Mouse (Mus musculus): ENCODE results near the gene St7l. TPM values are rescaled to one million over a fixed set of nuclear protein-coding genes. Genes with fewer than 3 reads are reported as not detected.

The St7l gene
- polyA plus RNA-seq, 1 experiment, result 4.8 TPM

DNA sequence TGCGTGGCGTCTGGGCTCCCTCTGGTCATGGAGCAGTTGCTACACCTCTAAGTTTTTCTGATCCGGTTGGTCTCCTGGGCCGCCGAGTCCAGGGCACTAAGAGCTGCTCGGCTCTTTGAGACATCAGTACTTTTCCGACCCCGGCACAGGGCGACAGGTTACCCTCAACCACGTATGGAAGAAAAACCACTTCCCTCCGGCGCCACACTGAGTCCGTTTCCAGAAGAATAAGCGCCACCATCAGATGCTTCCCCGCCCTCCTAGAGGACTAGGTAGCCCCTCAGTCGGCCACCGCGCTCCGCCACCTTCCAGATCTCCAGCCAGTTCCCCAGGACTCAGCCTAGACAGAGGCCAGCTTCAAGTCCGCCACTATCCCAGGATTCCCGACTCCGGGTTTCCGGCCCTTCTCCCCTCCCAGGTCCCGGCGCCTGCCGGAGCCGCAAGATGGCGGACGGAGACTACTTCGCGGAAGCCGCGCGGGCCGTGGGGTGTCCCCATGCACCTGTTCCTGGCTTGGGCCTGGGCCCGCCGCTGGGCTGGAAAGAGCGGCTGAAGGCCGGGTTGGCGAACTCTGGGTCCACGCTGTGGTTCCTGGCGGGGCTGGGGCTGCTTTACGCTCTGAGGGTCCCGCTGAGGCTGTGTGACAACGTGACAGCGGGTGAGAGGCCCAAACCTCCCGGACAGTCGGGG, 991 bp downstream of the St7l start:
- no peak for TF ChIP-seq GATA1 (IDR thresholded peaks at IDR 0.05; ENCODE audit: low read length)

DNA sequence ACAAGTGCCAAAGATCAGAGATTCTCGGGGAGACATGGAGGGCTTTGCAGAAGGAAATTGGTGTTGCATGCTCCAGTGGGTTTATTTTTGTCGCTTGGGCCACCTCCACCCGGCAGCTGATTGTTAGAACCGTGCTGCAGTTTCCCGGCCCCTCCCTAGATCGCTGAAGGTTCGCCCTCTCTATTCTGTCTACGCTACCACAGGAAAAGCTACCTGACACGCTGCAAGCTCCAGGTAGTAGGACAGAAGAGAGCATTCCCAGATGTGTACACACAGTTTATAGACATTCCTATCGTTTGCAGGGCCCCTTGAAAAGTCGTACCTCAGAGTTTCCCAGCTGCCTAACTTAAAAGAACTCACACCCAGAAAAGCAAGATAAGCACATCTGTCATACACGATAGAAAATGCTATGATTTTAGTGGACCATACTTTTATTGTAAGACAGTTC, 1.6 kb downstream of the St7l start:
- TF ChIP-seq GATA1 (IDR thresholded peaks at IDR 0.05; ENCODE audit: low read length), result no peak

DNA sequence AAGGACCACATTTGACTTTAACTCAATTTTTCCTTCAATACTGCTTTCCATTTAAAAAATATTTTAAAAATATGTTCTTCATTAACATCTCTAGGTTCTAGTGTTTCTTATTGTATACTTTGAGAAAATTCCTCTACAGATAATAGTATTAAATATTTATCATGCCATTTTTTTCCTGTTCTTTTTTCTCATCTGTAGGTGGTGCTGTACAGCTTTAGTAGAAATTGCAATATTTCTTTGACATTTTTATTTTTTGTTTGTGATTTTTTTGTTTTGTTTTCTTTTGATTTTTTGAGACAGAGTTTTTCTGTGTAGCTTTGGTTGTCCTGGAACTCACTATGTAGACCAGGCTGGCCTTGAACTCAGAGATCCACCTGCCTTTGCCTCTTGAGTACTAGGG, 5.8 kb downstream of the St7l start:
- no peak for TF ChIP-seq GATA1 (IDR thresholded peaks at IDR 0.05; ENCODE audit: low read length)

DNA sequence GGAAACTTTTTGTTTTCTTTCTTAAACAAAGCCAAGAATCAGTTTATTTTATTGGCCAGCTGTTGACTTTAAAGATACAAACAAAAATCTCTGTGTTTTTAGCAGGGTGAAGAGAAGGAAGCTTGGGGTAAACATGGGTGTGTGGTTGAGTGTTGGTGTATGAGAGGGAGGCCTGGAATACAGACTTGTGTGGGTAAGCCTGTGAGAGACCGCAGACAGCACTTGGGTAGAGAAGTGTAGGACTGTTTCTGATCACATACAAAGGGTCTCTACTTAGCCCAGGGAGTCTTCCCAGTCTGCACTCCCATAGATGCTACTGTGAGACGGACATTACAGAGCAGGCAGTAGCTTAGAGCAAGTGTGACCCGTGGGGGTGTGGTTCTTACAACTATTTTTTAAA, 24.8 kb downstream of the St7l start:
- TF ChIP-seq GATA1 (IDR thresholded peaks at IDR 0.05; ENCODE audit: low read length), result no peak

DNA sequence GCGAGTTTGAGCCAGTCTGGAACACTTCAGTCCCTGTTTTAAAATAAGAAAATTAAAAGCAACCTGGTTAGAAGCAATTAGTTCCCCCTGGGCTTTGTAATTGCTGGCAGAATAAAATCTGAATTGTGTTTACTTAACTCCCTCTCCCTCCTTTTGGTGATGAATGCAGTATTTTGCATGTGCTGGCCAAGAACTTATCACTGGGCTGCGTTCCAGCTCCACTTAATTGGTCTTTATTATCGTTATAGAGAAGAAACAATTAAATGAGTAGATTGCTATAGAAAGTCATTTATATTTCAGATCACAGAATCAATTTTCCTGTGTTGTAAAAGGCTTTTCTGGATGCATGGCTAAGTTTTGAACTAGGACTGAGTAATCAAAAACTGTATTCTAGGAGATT, 32.3 kb downstream of the St7l start:
- no peak for TF ChIP-seq GATA1 (IDR thresholded peaks at IDR 0.05; ENCODE audit: low read length)

DNA sequence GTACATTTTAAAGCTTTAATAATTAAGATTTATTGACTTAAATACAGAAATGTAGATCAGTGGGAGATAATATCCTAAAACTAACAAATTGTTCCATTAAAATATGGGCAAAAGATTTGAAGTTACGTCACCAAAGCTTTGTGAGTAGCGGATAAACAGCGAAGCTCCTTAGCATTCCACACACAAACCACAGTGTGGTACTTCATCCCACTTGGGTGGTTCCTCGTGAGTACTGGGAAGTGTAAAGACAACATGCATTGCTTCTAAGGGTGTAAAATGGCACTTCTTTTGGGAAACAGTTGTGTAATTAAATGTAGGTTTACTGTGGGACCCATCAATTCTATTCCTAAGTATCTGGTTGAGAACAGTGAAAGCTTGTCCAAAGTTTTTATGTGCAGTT, 37.3 kb downstream of the St7l start:
- TF ChIP-seq GATA1 (IDR thresholded peaks at IDR 0.05; ENCODE audit: low read length), result no peak

DNA sequence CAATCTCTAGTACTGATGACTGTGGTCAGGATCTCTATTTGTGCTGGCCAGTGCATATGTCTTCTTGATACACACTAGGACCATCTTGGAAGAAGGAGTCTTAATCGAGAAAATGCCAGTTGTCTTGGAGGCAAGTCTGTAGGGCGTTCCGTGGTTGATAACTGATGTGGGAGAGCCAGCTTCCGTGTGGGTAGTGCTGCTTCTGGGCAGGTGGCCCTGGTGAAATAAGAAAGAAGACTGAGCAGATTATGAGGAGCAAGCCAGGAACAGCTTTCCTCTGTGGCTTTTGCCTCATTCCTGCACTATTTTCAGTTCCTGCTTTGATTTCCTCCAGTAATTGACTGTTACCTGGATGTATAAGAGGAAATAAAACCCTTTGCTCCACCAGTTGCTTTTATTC, 41.6 kb downstream of the St7l start:
- no peak for TF ChIP-seq GATA1 (IDR thresholded peaks at IDR 0.05; ENCODE audit: low read length)

DNA sequence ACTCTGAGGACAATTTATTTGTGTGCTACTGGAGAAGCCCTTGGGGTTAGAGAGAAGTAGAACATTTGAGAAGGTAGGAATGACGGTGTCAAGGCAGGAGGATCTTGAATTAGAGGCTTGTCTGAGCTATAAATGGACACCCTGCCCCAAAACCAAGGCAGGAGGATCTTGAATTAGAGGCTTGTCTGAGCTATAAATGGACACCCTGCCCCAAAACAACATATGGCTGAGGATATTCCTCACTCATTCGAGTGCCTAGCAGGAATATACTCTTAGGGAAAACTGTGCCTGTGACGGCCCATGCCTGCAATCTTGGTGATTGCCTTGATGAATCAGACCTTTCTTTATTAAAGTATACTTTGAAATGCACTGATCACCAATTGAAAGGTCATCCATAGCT, 42.2 kb downstream of the St7l start:
- no peak for TF ChIP-seq GATA1 (IDR thresholded peaks at IDR 0.05; ENCODE audit: low read length)

DNA sequence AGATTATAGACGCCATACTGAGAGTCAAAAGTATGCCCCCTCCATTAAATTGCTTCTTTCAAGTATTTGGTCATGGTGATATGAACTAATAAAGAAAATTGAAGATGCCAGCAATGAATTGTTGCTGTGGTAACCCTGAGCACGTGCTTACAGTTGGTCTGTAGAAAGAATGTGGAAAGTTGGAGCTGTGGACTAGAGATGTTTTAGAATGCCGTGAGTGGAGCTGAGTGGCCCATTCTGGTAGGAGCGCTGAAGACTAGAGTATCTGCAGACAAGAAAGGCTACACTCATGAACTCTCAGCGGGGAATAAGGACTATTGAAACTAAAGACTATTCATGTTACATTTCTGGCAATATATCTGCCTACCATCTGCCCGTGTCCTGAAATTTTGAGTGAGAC, 45.4 kb downstream of the St7l start:
- no peak for TF ChIP-seq GATA1 (IDR thresholded peaks at IDR 0.05; ENCODE audit: low read length)

DNA sequence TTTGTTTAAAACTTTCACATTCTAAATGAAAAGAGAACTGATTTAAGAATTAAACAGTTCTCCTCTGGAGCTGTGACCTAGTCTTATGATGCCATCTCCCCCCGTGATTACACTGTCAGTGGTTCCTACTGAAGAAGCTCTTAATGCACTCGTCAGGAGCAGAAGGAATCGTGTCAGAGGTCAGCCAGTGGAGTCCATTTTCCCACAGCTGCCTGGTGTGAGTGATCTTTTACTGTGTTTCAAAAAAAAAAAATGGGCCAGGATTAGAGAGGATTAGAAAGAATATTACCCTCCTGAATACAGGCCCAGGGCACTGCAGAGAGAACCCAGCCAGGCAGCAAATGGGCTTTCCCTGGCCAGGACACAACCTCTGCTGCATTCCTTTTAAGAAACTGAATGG, 51.2 kb downstream of the St7l start:
- no peak for TF ChIP-seq GATA1 (IDR thresholded peaks at IDR 0.05; ENCODE audit: low read length)

DNA sequence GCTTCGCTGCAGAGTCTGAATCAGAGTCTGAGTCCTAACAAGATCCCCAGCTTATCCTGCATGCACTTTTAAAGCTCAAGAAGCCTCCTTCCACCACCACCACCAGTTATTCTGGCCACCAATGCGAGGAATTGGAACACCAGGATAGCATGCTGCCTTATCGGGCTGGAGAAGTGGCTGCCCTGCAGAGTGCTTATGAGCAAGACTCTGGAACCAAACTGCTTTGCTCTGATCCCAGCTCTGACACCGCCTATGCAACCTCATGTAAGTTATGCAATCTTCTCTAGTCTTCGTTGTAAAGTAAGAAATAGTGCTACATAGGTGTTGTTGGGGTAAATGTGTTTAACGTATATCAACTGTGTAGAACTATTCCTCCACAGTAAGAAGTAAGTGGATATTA, 65.6 kb downstream of the St7l start:
- TF ChIP-seq GATA1 (IDR thresholded peaks at IDR 0.05; ENCODE audit: low read length), result no peak

DNA sequence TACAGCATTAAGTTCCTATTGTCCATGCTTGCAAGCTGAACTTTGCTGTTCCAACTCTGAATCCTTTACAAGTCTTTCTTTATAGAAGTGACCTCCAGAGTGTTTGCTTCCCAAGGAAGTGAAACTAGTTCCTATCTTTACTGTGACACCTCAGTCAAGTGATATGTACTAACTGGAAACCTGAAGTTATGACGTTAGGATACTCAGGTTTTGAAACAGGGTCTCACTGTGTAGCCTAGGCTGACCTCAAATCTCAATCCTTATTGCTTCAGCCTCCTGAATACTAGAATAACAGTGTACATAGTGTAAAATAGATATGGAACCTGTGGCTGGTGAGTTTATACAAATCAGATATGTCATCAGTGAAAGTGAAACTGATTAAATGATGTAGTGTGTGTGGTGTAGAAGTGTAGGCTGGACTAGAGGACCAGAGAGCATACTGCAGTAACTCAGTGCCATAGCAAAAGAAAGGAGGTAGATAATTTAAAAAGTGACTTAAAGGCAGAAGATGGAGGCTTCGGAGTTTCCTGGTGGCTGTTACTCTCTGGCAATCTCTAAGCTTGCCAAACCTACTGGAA, 74.0 kb downstream of the St7l start:
- TF ChIP-seq GATA1 (IDR thresholded peaks at IDR 0.05; ENCODE audit: low read length), result no peak

DNA sequence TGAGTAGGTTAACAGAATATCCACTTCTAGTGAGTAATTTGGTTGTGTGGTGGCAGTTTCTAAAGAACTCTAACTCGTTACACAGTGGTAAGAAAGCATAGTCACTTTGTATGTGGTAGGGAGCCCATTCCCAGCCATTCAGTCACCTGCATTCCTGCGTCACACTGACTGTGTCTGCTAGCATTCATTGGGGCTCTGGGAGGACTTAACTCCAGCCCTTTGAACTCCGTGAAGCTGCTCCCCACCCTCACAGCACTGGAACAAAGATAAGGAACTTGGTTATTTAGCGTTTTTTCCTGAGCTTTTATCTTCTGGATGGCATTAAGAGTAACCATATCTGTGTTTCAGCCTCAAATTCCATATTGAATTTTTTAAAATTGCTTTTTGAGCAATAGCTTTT, 74.5 kb downstream of the St7l start:
- no peak for TF ChIP-seq GATA1 (IDR thresholded peaks at IDR 0.05; ENCODE audit: low read length)

DNA sequence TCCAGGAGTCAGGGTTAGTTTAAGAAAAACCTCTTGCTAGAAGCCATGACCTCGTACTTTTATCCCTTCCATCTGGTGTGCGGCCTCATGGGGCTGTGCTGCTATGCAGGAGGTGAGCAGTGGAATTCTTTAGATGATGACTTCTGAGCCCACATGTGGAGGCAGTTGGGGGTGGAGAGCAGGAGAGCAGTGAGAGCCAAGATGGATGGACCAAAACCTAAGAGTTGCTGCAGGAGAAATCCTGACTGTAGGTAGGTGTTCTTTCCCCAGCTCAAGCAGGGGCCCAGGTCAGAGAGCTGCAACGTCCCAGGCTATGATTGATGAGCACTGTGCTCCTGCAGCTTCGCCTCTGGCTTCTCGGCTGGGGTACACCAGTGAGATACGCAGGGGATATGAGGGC, 76.9 kb downstream of the St7l start:
- no peak for TF ChIP-seq GATA1 (IDR thresholded peaks at IDR 0.05; ENCODE audit: low read length)

DNA sequence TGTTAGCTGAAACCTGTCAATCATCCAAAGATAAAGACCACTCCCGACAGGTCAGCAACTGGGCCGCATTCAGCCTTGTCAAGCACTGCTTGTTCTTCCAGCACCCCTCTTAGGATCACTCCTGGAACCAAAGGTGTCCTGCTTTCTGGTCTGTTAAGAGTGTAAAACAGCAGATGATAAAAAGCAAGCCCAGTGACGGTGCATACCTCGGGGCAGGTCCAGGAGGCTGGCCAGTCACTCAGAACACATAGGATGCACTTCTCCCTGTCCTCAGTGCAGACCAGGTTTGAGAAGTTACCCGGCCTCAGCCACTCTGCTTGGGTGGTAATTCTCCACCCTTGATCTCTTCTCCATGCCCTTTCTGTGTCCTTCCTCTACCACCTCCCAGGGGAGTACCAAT, 78.9 kb downstream of the St7l start:
- no peak for TF ChIP-seq GATA1 (IDR thresholded peaks at IDR 0.05; ENCODE audit: low read length)

DNA sequence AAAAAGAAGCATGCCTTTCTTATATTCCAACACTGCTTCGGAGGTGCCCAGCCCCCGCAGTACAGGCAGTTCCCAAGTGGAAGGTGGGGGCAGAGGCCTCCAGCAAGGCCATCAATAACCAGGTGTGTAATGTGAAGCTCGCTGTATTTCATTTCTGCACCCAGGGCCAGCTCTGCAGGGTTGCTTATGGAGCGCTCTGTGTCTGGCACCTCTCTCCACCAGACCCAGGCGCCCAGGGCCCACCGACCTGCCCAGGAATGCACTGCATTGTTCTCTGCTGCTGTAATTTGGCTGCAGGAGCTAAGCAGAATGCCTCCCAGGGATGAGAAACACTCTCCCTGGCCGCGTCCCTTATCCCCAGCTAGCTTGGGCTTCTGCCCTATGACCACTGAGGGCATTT, 79.5 kb downstream of the St7l start:
- no peak for TF ChIP-seq GATA1 (IDR thresholded peaks at IDR 0.05; ENCODE audit: low read length)

DNA sequence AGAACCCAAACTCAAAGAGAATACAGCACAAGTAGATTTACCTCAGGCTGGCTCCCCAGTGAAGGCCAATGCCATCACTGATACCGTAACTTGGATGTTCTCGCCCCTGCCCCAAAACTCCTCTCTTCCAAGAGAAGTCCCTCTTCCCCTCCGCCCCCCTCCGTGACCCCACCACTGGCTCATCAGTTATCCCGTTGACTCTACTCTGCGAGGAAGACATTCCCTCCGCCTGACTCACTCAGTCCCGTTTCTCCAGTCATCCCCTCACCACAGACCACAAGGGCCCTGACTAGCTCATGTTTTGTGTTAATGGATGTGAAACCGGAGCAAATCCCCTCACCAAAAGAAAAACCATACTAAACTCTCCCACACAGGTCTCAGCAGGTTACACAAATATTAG, 81.1 kb downstream of the St7l start:
- TF ChIP-seq GATA1 (IDR thresholded peaks at IDR 0.05; ENCODE audit: low read length), result no peak

DNA sequence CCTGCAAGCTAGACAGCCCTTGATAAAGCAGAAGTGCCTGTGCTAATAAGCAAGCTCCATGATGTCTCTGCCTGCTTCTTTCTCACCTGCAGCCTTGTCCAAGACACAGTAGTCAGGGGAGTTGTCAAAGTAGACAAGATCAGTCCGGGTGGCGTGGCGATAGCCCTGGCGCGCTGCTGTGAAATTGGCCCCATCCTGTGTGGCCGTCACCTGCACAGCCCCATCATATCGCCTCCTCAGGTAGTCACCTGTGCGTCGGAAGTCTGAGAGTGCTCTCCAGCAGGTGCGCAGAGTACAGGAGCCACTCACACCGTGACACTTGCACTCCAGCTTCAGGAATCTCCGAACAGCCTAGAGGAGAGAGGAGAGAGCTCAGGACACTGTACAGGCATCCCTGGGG, 87.1 kb downstream of the St7l start:
- no peak for TF ChIP-seq GATA1 (IDR thresholded peaks at IDR 0.05; ENCODE audit: low read length)

Data from G1E-ER4 (cell line).